Mouse (Mus musculus) layer of hippocampus, postnatal 14 days (tissue): ENCODE data around the gene Osbpl2. TPM values are rescaled to one million over a fixed set of nuclear protein-coding genes. Genes with fewer than 3 reads are reported as not detected.
A peak's percentile ranks its signal among the peaks of the same experiment; 100 is the strongest.

Experiments
- DNase-seq, 2 experiments: peaks; one replicate each; pipeline ENCODE4 v3.0.0; 2021 to 2022; ENCODE audit warnings: low spot score in 2 of 2, mixed read lengths in 1 of 2
- total RNA-seq, 2 experiments: library from RNA; stranded (reverse); gene quantifications; 2 replicates each; pipeline ENCODE4 v1.2.3; 2021

Osbpl2 gene
- total RNA-seq, 2 experiments from 2014 or later, result 52.0 to 53.5 TPM

- no peak for DNase-seq
Measured at GRCm38 (mm10) chr2:180104659-180105377, 14.3 kb upstream of the Osbpl2 start.

DNA sequence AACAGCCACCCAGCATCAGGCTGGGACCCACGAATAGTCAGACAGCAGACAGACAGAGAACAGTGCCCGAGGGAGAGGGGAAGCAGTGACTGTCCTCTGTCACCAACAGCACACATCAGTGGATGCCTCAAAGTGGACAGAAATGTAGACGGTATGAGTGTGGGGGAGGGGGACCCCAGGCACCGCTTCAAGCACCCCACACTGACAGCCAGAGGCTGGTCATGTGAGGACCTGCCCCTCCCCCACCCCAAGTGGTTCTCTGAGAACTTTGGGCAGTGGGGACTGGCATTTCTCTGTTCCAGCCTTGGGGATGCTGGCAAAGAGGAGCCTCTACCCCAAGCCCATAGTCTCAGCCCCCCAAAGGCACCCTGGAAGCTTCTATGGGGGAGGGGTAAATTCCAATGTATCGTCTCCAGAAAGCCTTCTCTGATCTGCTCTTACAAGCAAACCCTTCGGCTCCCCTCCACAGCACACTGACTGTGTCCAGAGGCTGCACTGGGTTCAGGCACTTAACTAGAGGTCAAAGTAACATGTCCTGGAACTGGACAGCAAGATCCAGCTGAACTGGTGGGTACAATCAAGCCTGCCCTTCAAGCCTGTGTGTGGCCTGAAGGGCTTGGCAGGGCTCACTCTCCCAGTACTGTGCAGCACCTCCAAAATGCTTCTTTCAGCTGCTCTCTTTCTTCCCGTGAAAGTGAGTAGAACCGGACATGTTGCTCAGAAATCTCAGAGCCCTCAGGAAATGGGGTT, 13.5 kb upstream of the Osbpl2 start:
- no peak for DNase-seq

DNA sequence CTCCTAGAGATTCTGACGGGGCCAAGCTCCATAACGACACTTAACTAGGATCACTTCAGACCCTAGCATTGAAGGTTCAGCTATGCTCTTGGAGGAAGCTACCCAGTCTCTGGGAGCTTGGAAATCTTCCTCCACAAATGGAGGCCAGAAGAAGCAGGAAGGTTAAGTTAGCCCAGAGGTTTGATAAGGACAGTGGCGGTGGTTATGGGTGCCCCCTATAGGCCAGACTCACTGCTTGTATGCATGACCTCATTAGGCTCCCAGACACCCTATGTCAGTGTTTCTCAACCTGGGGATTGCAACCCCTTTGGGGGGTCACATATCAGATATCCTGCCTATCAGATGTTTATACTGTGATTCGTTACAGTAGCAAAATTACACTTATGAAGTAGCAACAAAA, 12.0 kb upstream of the Osbpl2 start:
- DNase-seq, result no peak

DNA sequence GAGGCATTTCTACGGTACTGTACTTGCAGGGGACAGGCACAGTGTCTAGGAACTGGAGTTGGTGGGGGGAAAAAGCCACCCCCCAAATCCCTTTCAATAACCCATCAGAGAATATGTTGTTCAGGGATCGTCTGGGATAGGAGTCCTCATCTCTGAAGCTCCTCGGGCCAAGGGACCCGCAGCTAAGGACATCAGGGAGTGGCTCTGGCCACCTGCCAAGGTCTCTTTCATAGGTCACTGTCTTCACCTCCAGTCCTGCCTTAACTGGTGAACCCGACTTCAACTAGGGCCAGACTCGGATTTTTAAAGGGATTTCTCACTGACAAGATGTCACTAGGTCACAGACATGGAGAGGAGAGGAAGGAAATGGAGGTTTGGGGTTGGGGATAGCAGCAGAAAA, 10.8 kb upstream of the Osbpl2 start:
- no peak for DNase-seq

DNA sequence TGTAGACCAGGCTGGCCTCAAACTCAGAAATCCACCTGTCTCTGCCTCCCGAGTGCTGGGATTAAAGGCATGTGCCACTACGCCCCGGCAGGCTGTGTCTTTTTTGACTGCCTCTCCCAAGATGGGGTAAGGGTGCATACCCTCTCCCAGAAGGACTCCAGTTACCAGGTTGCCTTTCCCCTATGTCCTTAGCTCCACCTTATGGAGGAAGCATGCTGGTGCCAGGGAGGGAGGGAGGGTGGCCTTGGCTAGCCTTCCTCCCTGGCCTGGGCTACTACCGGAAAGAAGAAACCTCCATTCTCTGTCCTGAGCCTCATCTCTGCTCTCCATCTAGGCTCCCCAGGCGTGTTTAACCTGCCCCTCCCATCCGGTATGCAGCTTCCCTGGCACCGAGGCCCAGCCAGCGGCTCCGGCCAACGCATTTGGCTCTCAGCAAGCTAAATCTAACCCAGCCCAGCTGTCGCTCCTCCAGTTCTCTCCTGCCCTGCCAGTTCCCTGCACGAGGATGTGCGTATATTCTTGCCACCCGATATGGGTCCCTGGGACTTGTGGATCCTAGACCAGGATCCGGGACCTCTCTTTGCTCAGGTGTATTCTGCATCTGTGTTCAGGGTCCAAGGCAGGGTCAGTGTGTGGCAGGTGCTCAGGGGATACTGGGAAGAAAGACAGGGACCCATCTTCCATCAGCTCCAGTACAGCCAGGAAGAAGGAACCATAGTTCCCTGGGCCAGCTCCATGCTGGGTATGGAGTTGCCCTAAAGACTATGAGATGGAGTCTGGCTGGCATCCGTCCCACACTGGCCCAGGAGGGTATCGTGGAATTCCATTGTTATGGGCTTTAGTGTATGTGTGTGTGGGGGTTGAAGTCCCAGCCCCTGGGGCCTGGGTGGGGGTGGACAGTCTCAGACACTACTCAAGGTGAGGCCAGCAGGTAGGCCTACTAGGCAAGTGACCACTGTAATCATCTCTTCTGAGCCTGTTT, 4.9 kb upstream of the Osbpl2 start:
- peak; percentile 77 for DNase-seq

- DNase-seq, result no peak
Measured at GRCm38 (mm10) chr2:180115279-180115678, 3.8 kb upstream of the Osbpl2 start.

DNA sequence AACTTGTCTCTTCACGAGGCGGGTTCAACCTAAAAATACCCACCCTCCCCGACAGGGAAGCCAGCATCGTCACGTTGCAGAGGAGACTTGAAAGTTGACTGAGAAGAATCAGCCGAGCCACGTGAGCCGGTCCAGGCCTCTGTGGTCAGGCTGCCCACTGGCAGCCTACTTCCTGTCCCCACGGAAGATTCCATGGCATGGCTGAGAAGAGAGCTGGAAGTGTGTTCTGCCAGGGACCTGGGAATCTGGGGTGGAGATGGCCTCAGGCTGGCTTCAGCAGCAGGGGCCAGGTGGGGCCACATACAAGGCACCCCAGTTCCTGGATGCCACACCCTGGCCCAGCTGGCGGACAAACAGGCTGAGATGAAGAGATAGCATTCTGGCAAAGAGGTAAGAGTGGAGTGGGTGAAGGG, 3.0 kb upstream of the Osbpl2 start:
- DNase-seq, result no peak

- DNase-seq, result no peak
Measured at GRCm38 (mm10) chr2:180116741-180117484, 2.2 kb upstream of the Osbpl2 start.

DNA sequence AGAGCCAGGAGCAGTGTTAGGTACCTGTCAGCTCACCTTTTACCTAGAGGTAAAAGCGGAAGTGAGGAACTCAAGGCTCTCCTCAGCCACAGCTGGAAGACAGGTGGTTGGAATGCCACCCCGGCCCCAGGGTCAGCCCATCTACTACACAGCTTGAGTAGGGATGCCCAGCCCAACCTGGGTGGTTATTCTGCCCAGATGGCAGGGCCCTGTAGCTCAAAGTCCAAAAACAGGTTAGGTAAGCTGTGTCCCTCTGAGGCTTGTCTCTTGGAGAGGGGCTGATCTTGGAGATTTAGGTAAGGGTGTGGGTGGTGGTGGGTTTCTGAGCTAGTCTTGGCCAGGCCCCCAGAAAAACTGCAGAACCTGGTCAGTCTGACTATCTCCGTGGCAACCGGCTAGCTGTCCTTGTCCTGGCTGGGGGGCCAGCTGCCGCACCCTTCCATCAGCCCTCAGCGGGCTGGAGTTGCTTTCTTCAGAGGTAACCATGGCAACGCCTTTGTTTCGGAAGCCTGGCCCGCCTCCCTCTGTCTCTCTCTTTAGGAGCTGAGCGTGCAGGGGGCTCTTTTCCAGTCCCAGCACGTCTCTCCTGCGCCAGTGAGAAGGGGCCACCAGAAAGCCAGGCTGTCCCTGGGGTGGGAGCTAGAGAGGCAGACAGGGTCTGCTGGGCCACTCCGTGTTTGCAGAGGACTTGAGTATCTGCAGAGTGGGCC, 1.5 kb upstream of the Osbpl2 start:
- peak; percentile 43 to 61 for DNase-seq

- no peak for DNase-seq
Measured at GRCm38 (mm10) chr2:180119439-180120291, 559 bp downstream of the Osbpl2 start.

- no peak for DNase-seq
Measured at GRCm38 (mm10) chr2:180120292-180120761, 1.2 kb downstream of the Osbpl2 start.

GRCm38 (mm10) chr2:180124192-180124591, 5.1 kb downstream of the Osbpl2 start:
- no peak for DNase-seq

- DNase-seq, result peak; percentile 22 to 48
Measured at GRCm38 (mm10) chr2:180126195-180126594, 7.1 kb downstream of the Osbpl2 start.

DNA sequence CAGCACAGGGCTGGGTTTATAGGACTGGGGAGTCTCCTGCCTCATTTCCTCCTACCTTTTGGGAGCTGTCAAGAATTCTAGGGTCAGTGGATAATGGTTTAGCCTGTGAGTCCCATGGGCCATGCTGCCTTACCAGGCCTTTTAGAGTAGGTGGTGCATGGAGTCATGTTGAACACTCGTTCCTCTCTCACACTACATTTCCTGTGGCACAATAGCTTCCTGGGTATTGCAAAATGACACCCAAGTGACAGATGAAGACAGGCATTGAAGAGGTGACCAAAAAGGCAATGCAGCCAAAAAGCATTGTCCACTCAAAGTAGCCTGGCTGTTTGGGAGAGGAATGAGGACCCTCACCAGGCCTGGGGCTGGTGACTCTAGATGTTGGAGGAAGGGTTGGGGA, 8.6 kb downstream of the Osbpl2 start:
- no peak for DNase-seq

DNA sequence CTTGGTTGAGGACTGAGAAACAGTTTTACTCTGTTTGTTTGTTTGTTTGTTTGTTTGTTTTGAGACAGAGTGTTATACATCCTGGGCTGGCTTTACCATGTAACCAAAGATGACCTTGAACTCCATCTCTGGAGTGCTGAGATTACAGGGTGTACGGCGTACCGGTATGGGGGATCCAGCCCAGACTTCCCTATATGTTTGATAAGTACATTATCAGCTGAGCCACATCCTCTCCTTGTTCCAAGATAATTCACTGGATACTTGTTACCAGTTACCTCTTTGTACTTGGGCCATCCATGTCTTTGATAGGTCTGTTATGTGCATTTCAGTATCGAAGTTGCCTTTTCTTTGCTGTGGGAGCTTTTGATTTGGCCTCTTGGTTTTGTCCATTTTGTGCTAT, 14.1 kb downstream of the Osbpl2 start:
- no peak for DNase-seq

- no peak for DNase-seq
Measured at GRCm38 (mm10) chr2:180133911-180134310, 14.8 kb downstream of the Osbpl2 start.

- DNase-seq, result no peak
Measured at GRCm38 (mm10) chr2:180135414-180135813, 16.3 kb downstream of the Osbpl2 start.

DNA sequence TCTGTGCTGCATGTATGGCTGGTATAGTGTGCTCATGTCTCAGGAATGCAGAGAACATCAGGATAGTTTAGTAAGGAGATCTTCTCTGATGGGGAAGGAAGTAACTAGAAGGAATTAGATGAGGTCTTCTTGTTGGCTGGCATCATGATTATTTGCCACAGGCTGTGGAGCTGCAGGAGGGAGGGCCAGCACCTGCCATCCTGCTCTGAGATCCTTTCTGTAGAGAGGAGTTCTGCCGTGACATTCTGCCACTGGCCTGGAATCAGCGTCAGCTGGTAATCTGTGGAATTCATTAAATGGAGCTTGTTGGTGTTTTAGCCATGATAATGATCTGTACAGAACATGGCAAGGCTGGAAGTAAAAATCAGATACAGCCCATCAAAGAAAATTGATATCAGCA, 27.0 kb downstream of the Osbpl2 start:
- no peak for DNase-seq

DNA sequence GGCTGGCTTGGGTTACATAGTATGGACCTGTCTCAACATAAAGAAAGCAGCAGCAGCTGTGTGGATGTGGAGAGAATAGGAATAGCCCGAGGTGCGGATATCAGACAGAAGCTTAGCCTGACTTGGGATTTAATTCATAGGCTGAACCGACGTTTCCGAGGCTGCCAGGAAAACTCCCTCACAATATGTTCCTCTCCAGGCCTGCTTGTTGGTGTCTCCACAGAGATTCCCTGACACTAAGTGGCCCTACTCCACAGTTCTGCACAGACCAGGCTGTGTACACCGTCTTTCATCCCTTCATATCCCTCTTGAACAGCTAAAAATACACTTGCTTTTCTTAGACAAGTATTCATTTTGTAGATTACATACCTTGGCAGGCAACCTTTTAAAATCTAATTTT, 28.3 kb downstream of the Osbpl2 start:
- no peak for DNase-seq
